Mouse (Mus musculus) hindbrain, postnatal 0 days (tissue): Measurements from ENCODE around the gene Gm21887. TPM values are rescaled to one million over a fixed set of nuclear protein-coding genes. Genes with fewer than 3 reads are reported as not detected.
"Not testable (repeated sequence)": the region's sequence is repeated elsewhere in the genome, so short reads cannot be mapped to it uniquely, and the experiment has no call there.

Experiments
- ATAC-seq: fragments of 200-750 bp; cut with Nextera tagmentation; 2 replicates; pipeline ENCODE4 v1.8.0; 2017; ENCODE audit warnings: mild to moderate bottlenecking, moderate TSS enrichment, moderate library complexity
- DNase-seq: peaks from one replicate; pipeline ENCODE4 v3.0.0-alpha.2; 2015; ENCODE audit warnings: low spot score
- H3K27ac ChIP-seq: fragments of 300-500 bp; sonication (generic); 2 replicates; pipeline ENCODE4 v1.5.1; 2014; ENCODE audit warnings: mild to moderate bottlenecking
- H3K27me3 ChIP-seq: fragments of 300-500 bp; sonication (generic); 2 replicates; pipeline ENCODE4 v1.6.1; 2014; ENCODE audit warnings: low read length, mixed read lengths; ENCODE audit not compliant: insufficient read depth
- H3K36me3 ChIP-seq: fragments of 300-500 bp; sonication (generic); 2 replicates; pipeline ENCODE4 v1.6.1; 2014; ENCODE audit warnings: low read length, mixed read lengths; ENCODE audit not compliant: insufficient read depth
- H3K4me1 ChIP-seq: fragments of 300-500 bp; sonication (generic); 2 replicates; pipeline ENCODE4 v1.6.1; 2014; ENCODE audit warnings: antibody characterized with exemption, low read length, mixed read lengths; ENCODE audit not compliant: insufficient read depth
- H3K4me2 ChIP-seq: fragments of 300-500 bp; sonication (generic); 2 replicates; pipeline ENCODE4 v1.6.1; 2014; ENCODE audit warnings: low read depth, mild to moderate bottlenecking, low read length, moderate library complexity, mixed read lengths
- H3K4me3 ChIP-seq: fragments of 300-500 bp; sonication (generic); 2 replicates; pipeline ENCODE4 v1.5.1; 2014; ENCODE audit warnings: low read length
- H3K9ac ChIP-seq: fragments of 300-500 bp; sonication (generic); replicated peaks from 2 replicates; pipeline ENCODE4 v1.6.1; 2014; ENCODE audit warnings: mild to moderate bottlenecking, low read length, moderate library complexity, mixed read lengths
- H3K9me3 ChIP-seq: fragments of 300-500 bp; sonication (generic); 2 replicates; pipeline ENCODE4 v1.6.1; 2016; ENCODE audit warnings: low read length, mixed read lengths
- WGBS: fragments of 180-500 bp; shearing (Covaris S2); extraction: QIAGEN DNeasy Blood & Tissue Kit; methylation state at CpG from one replicate; pipeline ENCODE4 v1.1.7; 2014; 5-methylcytosine and 5-hydroxymethylcytosine counted together
- polyA plus RNA-seq: library from polyadenylated mRNA; unstranded; fragments of >200 nt; fragmentation: Nextera tagmentation; extraction: Ambion mirVana; gene quantifications from 2 replicates; pipeline ENCODE4 v1.2.1, GENCODE M21; 2015
- total RNA-seq: library from RNA; depleted of rRNA; stranded (reverse); fragments of >200 nt; gene quantifications from 2 replicates; pipeline ENCODE4 v1.2.3, GENCODE M21; 2014

Gene Gm21887
- total and polyA plus RNA-seq, 2 experiments from 2014 or later, result 8.3 to 194 TPM

- H3K9me3 ChIP-seq, result peaks cover 17% of the 10 kb centered on the region; the same call in 1 of the 2 replicates
- WGBS, result 45% methylated on average over 2 of the region's 2 CpGs
- not testable (repeated sequence) for H3K9ac ChIP-seq, ATAC-seq, H3K4me3 ChIP-seq, H3K27ac ChIP-seq, H3K27me3 ChIP-seq, H3K36me3 ChIP-seq, H3K4me2 ChIP-seq, H3K4me1 ChIP-seq
- DNase-seq, result peak; percentile 26
These were observed 14.4 kb upstream of the Gm21887 start for GRCm38 (mm10) chrX:169994866-169995711.

GRCm38 (mm10) chrX:169995909-169996521 is 13.4 kb upstream of the Gm21887 start:
- peak; percentile 1 for DNase-seq
- not testable (repeated sequence) for H3K36me3 ChIP-seq, H3K4me1 ChIP-seq, H3K4me2 ChIP-seq, ATAC-seq, H3K27ac ChIP-seq, H3K27me3 ChIP-seq, H3K4me3 ChIP-seq, H3K9ac ChIP-seq
- WGBS, result 56% methylated on average over 17 of the region's 17 CpGs
- peaks cover 14% of the 10 kb centered on the region; the same call in 1 of the 2 replicates for H3K9me3 ChIP-seq

- H3K9me3 ChIP-seq, result peaks cover 14% of the 10 kb centered on the region; the same call in 1 of the 2 replicates
These were observed 12.5 kb upstream of the Gm21887 start for GRCm38 (mm10) chrX:169996926-169997325.

GRCm38 (mm10) chrX:169997456-169997853 is 12.0 kb upstream of the Gm21887 start:
- not testable (repeated sequence) for ATAC-seq, H3K4me1 ChIP-seq, DNase-seq, H3K36me3 ChIP-seq, H3K27me3 ChIP-seq
- H3K4me3 ChIP-seq, result peak overlapping the region; percentile 46
- 42% methylated on average over 40 of the region's 40 CpGs for whole genome bisulfite sequencing
- H3K4me2 ChIP-seq, result peak overlapping the region; percentile 85
- peak overlapping the region; percentile 61 for H3K27ac ChIP-seq
- peaks cover 14% of the 10 kb centered on the region; the same call in 1 of the 2 replicates for H3K9me3 ChIP-seq
- H3K9ac ChIP-seq, result peak overlapping the region; percentile 60

More at GRCm38 (mm10) chrX:169996926-169997325, 12.5 kb upstream of the Gm21887 start:
- H3K27me3 ChIP-seq, H3K4me1 ChIP-seq, H3K36me3 ChIP-seq, DNase-seq: not testable (repeated sequence)
- peak overlapping the region; percentile 60; the same call in 1 of the 2 replicates for H3K9ac ChIP-seq
- H3K4me3 ChIP-seq, result peak overlapping the region; percentile 46
- WGBS, result 45% methylated on average over 46 of the region's 46 CpGs
- peak overlapping the region; percentile 85 for H3K4me2 ChIP-seq
- H3K27ac ChIP-seq, result peak overlapping the region; percentile 61; the same call in 1 of the 2 replicates
- ATAC-seq, result peak; percentile 60

- peak overlapping the region; percentile 60 for H3K9ac ChIP-seq
- H3K27ac ChIP-seq, result peak overlapping the region; percentile 61
- not testable (repeated sequence) for H3K27me3 ChIP-seq, H3K36me3 ChIP-seq, H3K4me1 ChIP-seq
- peak overlapping the region; percentile 46 for H3K4me3 ChIP-seq
- H3K4me2 ChIP-seq, result peak overlapping the region; percentile 85
- DNase-seq, result peak; percentile 74
- H3K9me3 ChIP-seq, result peaks cover 14% of the 10 kb centered on the region; the same call in 1 of the 2 replicates
- 22% methylated on average over 37 of the region's 37 CpGs for WGBS
- ATAC-seq, result peak; percentile 90
These were observed 11.5 kb upstream of the Gm21887 start for GRCm38 (mm10) chrX:169997854-169998456.

GRCm38 (mm10) chrX:169998559-169999219 is 10.8 kb upstream of the Gm21887 start:
- Histone ChIP-seq H3K4me2 (peak overlapping the region; percentile 85; the same call in 1 of the 2 replicates), H3K9me3 (peaks cover 14% of the 10 kb centered on the region; the same call in 1 of the 2 replicates), H3K27ac (peak overlapping the region; percentile 61; the same call in 1 of the 2 replicates), H3K4me3 (peak overlapping the region; percentile 46; the same call in 1 of the 2 replicates)
- not testable (repeated sequence) for ATAC-seq, H3K27me3 ChIP-seq, H3K4me1 ChIP-seq, H3K36me3 ChIP-seq, H3K9ac ChIP-seq
- WGBS, result 48% methylated on average over 4 of the region's 4 CpGs
- peak; percentile 1 for DNase-seq

- H3K4me1 ChIP-seq, H3K36me3 ChIP-seq, H3K9ac ChIP-seq, ATAC-seq, H3K4me2 ChIP-seq, H3K27me3 ChIP-seq, H3K4me3 ChIP-seq, H3K27ac ChIP-seq: not testable (repeated sequence)
- H3K9me3 ChIP-seq, result peaks cover 14% of the 10 kb centered on the region; the same call in 1 of the 2 replicates
- peak; percentile 14 for DNase-seq
- WGBS, result 39% methylated on average over 11 of the region's 11 CpGs
These were observed 10.1 kb upstream of the Gm21887 start for GRCm38 (mm10) chrX:169999226-169999883.

- DNase-seq, result peak; percentile 3
- not testable (repeated sequence) for H3K27ac ChIP-seq, H3K4me3 ChIP-seq, H3K36me3 ChIP-seq, H3K9me3 ChIP-seq, H3K27me3 ChIP-seq, ATAC-seq, H3K4me2 ChIP-seq, H3K9ac ChIP-seq, H3K4me1 ChIP-seq
- 64% methylated on average over 3 of the region's 3 CpGs for WGBS
These were observed 9.4 kb upstream of the Gm21887 start for GRCm38 (mm10) chrX:169999912-170000641.
